Mouse (Mus musculus): ENCODE results near the gene St3gal3.

GRCm38 (mm10) chr4:118008433-118009033, 126.2 kb downstream of the St3gal3 start:
- TF ChIP-seq CTCF (IDR thresholded peaks at IDR 0.05; ENCODE audit: low read depth) (no peak), EP300 (IDR thresholded peaks at IDR 0.05; ENCODE audit: low read depth) (no peak)
